Mouse (Mus musculus) gonadal fat pad, adult 2 months (tissue): ENCODE results near the gene Bcl6. TPM values are rescaled to one million over a fixed set of nuclear protein-coding genes. Genes with fewer than 3 reads are reported as not detected.

Source experiments
- DNase-seq: peaks from one replicate; pipeline ENCODE4 v3.0.0-alpha.2; 2012; ENCODE audit warnings: low read depth
- polyA plus RNA-seq: library from polyadenylated mRNA; depleted of rRNA; stranded (reverse); fragments of >200 nt; gene quantifications from 2 replicates; pipeline ENCODE4 v1.2.3, GENCODE M21; 2012

The Bcl6 gene
- polyA plus RNA-seq, 1 experiment = 22.3 TPM

GRCm38 (mm10) chr16:23972901-23973300, 15.8 kb downstream of the Bcl6 start:
- no peak for DNase-seq

GRCm38 (mm10) chr16:23972126-23972740, 16.4 kb downstream of the Bcl6 start:
- DNase-seq = no peak

GRCm38 (mm10) chr16:23969919-23970318, 18.7 kb downstream of the Bcl6 start:
- no peak for DNase-seq

GRCm38 (mm10) chr16:23968888-23969287, 19.8 kb downstream of the Bcl6 start:
- no peak for DNase-seq

- DNase-seq = no peak
Measured at GRCm38 (mm10) chr16:23967301-23967700, 21.4 kb downstream of the Bcl6 start.

- no peak for DNase-seq
Measured at GRCm38 (mm10) chr16:23966066-23966465, 22.6 kb downstream of the Bcl6 start.

- DNase-seq = no peak
Measured at GRCm38 (mm10) chr16:23964706-23965367, 23.8 kb downstream of the Bcl6 start.

- no peak for DNase-seq
Measured at GRCm38 (mm10) chr16:23963896-23964668, 24.6 kb downstream of the Bcl6 start.

- DNase-seq = no peak
Measured at GRCm38 (mm10) chr16:23962401-23962800, 26.3 kb downstream of the Bcl6 start.

GRCm38 (mm10) chr16:23958938-23959337, 29.7 kb downstream of the Bcl6 start:
- no peak for DNase-seq

GRCm38 (mm10) chr16:23953959-23954260, 34.7 kb downstream of the Bcl6 start:
- no peak for DNase-seq

- no peak for DNase-seq
Measured at GRCm38 (mm10) chr16:23953189-23953958, 35.3 kb downstream of the Bcl6 start.

- no peak for DNase-seq
Measured at GRCm38 (mm10) chr16:23952101-23952727, 36.4 kb downstream of the Bcl6 start.

- no peak for DNase-seq
Measured at GRCm38 (mm10) chr16:23947654-23948053, 41.0 kb downstream of the Bcl6 start.

- DNase-seq = no peak
Measured at GRCm38 (mm10) chr16:23944801-23945200, 43.9 kb downstream of the Bcl6 start.

GRCm38 (mm10) chr16:23934397-23934796, 54.3 kb downstream of the Bcl6 start:
- no peak for DNase-seq

- DNase-seq = no peak
Measured at GRCm38 (mm10) chr16:23932294-23932693, 56.4 kb downstream of the Bcl6 start, which contains the start of gene Rtp2. Rtp2 (minus strand) TSS chr16:23932394.

GRCm38 (mm10) chr16:23931275-23931674, 57.4 kb downstream of the Bcl6 start:
- no peak for DNase-seq

- DNase-seq = no peak
Measured at GRCm38 (mm10) chr16:23930426-23931073, 58.1 kb downstream of the Bcl6 start.

GRCm38 (mm10) chr16:23927301-23928114, 61.1 kb downstream of the Bcl6 start:
- no peak for DNase-seq
